Mouse (Mus musculus) lung, postnatal 14 days (tissue): Measurements from ENCODE around the gene Ugt2a1.
"Not testable (repeated sequence)": the region's sequence is repeated elsewhere in the genome, so short reads cannot be mapped to it uniquely, and the experiment has no call there.

Experiments
- DNase-seq: peaks from one replicate; pipeline ENCODE4 v3.0.0; 2021

Gene Ugt2a1

DNA sequence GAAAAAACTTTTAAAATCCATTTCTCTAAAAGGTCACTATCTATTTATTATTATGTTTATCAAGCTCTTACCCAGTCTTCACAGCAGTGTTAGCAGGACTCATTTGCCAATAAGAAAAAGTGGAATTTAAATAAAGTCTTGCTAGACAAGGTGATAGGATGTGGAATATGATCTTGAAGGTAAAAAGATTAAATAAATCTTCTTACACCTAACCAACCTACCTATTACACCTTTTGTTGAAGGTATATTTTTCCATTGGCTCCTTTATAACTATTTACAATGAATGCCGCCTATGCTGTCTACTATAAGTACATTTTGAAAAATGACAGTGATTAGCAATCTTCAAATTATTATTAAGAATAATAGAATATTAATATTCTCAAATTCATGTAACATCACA, at the start of gene Ugt2a1:
Ugt2a1 (minus strand) TSS at position 101 of the 400 bp plus-strand sequence.
- no peak for DNase-seq

DNA sequence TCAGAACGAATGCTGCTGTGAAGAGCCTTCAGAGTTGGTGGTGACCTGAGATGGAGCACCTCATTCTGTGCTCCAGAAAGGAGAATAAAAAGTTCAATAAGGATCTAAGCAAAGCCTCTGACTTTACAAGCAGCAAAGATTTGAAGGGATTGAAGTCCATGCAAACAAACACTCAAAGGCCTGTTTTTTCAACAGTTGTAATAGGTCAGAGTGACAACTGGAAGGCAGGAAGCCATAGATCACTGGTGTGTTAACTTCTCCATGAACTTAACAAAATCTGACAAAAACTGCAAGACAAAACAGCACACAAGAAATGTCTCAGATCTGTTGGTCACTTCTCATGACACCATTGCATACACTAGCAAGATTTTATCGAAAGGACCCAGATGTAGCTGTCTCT, 47.4 kb upstream of the Ugt2a1 start, which contains the start of gene Sult1b1:
Sult1b1 (minus strand) TSS at position 85 of the 400 bp plus-strand sequence.
- no peak for DNase-seq

DNA sequence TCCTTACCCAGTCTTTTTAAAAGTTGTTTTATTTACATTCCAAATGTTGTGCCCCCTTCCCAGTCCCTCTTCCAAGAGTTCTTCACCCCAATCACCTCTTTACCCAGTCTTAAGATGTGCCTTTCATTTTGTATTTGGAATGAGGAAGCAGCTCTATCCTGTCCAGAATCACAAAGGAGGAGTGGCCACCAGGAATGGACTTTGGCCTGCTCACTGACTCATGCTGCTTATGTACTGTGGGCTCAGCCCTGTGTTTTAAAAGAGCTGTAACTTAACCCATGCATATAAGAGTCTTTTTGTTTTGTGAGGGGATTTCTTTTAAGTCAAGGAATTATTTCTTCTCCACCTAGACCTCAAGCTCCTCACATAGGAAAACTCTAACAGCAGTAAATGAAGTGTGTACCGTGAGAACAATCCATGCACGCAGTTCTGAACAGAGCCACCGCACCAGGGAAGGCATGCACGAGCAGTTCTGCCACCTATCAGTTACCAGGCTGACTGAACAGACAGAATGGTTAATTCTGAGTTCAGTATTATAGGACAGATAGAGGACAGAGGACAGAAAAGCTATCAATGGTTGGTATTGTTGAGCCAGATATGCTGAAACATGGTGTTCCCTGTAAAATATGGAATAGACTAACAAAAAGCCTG, 45.4 kb upstream of the Ugt2a1 start:
- no peak for DNase-seq

DNA sequence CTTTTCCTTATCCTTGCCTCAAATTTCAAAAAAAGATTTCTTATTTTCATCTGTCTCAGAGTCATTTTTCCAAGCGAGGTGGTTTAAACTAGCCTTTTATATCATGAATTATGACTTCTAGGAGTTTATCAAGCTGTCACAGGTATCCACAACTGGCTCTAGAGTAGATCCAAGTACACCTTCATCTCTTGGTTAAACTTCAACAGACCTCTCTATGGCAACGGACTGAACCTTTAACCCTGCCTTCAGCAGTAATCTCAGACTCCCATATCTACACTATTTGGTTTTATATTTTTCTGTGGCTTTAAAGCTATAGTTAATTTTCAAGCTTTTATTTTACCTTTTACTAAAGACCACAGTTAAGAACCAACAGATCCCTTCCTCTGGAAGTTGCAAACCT, 41.6 kb upstream of the Ugt2a1 start:
- no peak for DNase-seq

DNA sequence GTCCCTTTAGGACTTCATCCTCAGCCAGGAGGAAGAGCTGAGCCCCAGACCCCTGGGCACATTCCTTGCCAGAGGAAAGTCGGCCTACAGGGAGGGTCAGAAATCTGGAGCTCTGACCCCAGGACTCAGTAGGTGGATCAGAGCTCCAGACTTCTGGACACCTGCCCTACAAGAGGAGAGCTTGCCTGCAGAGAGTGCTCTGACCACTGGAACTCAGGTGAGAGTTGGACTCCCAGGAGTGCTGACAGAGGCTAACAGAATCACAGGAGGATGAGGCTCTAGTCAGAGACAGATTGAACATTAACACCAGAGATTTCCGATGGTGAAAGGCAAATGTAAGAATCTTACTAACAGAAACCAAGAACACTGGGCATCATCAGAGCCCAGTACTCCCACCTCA, 32.9 kb upstream of the Ugt2a1 start:
- not testable (repeated sequence) for DNase-seq

DNA sequence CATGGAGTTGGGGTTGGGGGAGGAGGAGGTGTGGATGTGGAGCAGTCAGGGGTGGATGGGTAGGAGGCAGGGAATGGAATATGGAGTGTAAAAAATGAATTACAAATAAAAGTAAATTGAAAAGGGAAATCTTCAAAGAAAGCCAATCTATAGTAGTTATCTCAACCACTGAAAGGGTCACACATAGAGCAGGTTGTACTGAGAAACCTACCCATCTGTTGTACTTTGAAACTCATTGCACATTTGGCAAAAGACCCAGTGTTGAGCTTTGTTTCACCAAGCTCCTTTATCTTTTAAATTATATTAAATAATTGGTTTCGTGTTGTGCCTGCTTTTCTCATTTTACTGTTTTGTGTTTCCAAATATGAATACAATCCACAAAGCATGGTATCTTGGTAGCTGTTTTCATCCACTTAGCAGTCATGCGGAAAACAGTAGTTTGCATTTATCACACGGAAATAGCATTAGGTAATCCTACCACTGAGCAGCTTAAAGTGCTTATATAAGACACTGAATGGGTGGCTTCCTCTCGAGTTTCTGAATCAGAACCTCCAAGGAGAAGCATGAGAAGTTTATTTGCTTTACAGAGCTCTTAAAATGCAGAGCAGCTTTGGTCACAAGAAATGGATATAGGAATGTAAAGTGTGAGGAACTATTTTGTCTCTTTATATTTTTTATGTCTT, 15.2 kb upstream of the Ugt2a1 start:
- DNase-seq: no peak

DNA sequence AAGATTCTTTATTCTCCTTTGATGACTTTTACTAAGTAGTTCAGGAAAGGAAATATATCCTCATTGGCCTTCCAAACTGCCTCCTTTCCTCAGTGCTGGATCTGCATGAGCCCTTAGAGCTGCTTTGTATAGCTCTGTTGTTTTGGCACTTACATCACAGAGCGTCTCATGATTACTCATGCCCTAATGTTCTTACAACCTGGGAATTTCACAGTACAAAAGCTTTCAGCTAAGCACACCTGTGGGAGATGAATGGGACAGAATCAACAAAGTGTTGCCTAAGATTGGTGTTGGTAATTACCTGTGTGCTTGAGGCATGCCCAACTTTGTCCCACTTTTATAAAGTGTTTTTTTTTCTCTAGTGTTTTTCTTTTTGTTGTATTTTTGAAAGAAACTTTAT, 12.0 kb upstream of the Ugt2a1 start:
- no peak for DNase-seq

DNA sequence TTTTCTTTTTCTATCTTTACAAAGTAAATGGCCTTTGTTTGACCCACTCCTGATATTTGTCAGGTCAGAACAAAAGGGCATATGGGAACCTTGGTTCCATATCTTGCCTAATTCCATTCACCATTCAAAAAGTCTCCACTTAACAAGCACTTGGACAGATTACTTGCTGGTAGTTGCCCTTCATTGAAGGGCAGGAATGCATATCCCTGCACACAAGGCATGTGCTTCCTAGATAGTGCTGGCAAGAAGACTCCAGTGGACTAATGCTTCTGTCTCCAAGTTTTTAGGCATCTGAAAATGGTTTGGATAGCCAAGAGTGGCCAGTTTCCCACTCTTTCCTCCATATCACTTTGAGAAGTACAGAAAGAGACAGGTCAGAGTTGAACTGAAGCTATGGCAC, 8.7 kb upstream of the Ugt2a1 start:
- no peak for DNase-seq

DNA sequence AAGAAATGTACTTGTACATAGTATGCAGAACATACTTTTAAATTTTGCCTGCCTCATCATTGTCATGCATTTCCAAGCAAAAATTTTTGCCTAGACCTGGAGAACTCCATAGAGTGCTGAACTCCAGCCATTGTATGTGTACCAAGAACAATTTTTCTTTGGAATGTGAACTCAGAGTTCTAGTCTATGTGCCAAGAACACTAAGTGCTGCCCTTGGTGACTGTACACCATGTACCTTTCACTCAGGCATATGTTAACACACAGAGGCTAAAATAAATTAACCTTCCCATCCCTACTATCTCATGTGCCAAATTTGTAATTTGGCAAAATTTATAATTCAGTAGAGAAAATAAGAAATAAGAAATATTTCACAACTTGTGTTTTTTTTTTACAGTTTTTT, 8.3 kb upstream of the Ugt2a1 start:
- no peak for DNase-seq

DNA sequence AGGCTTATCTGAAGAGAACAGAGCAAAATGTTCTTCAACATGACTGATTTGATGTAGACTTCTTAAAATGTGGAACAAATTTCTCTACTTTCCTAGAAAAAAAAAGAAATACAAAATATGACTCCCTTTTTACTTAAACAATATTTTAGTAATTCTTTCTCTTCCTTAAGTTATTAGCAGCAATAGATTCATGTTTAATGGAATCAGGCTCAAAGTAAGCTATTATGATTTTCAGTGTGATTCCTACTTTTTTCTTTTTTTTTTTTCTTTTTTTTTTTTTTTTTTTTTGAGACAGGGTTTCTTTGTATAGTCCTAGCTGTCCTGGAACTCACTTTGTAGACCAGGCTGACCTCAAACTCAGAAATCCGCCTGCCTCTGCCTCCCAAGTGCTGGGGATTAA, 4.0 kb downstream of the Ugt2a1 start, which contains the start of gene Gm43638:
Gm43638 (minus strand) TSS at position 101 of the 400 bp plus-strand sequence.
- not testable (repeated sequence) for DNase-seq

DNA sequence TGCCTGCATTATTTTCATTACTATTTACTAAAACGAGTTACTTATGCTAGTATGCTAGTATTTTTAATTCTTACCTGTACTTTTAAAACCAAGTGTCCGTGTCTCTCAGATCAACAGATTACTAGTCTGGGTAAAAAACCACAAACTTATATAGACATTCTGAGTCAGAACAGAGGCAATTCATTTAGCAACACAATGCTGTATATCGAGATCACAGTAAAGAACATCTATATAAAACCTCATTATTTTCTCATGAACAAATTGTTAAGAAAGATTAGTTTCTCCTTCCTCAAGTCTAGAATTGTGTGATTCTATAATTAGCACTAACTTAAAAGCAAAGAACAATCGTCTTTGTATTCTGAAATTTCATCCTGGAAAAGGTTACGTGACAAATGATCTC, 8.5 kb downstream of the Ugt2a1 start, which contains the start of gene Ugt2a2:
Ugt2a2 (minus strand) TSS at position 101 of the 400 bp plus-strand sequence.
- no peak for DNase-seq

DNA sequence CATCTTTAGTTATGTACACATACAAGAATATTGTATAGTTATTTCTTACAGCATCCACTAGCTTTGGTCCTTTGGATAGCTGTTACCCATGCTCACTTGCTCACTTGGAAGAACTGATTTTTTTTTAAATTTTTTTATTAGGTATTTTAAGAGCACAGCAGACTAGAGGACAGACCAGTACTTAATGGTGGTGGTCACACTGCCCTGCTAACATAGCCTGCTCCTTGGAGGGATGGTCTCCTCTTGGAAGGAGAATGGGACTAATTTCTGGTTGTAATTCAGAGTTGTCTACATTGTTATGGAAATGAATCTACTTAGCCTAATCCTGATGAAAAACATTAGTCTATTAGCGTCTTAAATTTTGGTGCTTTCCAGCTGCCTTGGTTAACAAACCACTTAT, 31.9 kb downstream of the Ugt2a1 start:
- no peak for DNase-seq

DNA sequence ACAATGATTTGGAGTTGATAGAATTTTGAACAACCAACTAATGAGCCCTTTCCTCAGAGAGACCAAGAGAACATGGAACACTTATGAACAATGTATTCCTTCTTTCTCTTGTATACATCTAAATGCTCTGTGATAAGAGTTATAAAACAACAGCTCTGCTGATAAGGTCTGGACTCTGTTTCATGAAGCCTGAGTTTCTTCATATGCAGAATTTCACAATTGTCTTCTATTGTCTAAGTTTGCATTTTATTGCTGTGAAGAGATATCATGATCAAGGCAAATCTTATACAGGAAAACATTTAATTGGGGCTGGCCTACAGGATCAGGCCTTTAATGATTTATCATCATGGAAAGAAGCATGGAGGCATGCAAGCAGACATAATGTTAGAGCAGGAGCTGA, 33.0 kb downstream of the Ugt2a1 start:
- no peak for DNase-seq

DNA sequence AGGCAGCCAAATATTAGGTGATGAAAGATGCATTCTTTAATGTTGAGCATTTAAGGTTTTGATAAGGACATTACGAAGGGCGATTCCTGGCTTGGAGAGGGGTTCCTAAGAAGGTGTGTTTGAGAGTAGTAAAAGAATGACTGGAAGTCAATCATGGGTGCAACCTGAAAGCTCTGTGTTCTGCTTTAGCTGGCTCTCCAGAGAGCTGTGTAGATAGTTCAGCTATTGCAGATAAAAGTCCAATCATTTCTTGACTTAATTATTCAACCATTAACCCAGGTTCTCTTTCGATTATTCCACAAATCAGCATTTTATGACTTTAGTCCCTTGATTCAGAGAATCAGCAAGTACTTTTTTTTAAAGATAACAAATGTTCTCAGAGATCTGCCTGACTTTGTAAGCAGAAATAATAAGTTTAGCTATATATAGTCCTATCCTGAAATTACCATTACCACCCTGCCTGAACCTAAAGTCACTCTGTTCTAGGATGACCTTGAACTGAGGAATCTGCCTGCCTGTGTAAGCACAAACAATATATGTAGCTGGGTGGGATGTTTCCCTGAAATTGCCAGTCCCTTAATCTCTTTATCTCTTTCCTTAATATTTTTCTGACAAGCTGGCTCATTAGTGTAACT, 34.3 kb downstream of the Ugt2a1 start:
- no peak for DNase-seq

DNA sequence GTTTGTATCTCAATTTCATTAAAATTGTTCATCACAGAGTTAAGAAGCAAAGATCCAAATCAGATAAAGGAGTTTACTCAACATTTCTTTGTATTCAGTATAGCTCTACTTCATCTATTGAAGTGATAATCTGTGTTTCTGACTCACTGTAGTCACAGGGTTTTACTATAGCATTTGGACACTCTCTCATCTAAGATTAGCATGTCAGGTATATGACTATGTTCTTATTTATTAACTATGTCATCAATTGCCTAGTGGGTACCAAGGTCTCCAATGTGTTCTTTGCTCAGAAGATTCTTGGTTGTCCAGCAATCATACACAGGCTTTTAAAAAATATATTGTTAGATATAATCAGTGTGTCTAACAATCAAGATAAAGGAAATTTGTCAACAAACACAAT, 35.2 kb downstream of the Ugt2a1 start:
- DNase-seq: no peak

DNA sequence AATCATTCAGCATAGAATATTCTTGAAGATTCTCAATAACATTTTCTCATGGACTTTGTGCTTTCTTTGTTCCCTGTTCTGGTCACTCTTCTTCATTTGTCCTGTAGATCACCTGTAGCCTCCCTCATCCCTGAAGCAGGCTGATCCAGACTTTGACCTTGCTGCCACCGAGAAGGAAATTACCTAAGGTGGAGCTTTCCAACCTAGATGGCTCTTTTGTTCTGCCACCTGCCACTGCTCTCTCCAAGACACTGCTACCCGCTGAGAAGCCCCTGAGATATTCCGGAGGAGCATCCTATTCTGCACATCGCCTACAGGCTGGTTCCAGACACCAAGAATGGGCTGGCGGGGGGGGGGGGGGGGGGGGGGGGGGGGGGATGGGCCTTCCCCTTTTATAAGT, 38.2 kb downstream of the Ugt2a1 start:
- not testable (repeated sequence) for DNase-seq

DNA sequence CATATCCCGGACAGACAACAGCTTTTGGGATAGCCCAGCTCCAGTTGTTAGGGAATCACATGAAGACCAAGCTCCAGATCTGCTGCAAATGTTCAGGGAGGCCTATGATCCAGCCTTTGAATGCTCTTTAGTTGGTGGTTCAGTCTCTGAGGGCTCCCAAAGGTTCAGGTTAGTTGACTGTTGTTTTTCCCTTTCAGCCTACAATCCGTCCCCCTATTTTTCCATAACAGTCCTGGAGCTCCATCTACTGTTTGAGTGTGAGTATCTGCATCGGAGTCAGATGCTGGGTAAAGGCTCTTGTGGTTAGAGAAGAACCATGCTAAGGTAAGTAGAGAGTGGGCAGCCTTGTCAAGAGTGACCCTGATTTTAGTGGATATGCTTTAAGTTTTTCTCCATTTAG, 54.4 kb downstream of the Ugt2a1 start:
- no peak for DNase-seq

DNA sequence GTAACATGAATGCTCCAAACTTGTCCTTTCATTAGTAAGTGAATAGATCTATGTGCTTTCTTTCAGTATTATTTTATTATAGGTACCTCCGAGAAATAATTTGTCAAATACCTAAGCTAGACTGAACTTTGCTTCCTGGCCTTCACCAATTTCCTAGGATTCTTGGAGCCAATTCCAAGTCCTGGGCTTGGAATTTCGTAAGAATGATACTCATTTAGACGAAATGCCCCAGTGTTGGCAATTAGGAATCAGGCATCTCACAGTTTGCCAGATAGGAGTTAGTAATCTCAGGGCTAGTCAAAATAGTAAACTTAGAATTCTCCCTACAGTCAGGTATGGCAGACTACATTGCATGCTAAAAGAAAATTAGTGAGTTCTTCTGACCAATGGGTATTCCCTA, 65.0 kb downstream of the Ugt2a1 start:
- DNase-seq: no peak

DNA sequence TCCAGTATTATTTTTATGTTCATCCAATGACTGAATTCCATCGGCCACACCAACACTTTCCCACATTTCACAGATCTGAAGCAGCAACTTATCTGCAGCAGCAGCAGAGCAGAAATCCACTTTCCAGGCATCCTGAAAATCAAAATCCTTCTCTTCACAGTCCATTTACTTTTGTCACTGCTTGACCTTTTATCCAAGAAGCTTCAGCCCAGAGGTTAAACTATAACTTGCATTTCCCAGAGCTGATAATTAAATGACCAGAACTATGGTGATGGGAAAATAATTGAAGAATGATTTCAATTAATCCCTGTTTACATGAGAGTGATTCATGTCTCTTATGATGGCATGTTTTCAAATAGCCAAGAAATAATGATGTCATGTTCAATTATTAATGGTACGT, 66.6 kb downstream of the Ugt2a1 start, which contains the start of gene Ugt2b38:
Ugt2b38 (minus strand) TSS at position 163 of the 400 bp plus-strand sequence.
- DNase-seq: not testable (repeated sequence)
